Mouse (Mus musculus) heart, postnatal 14 days (tissue): ENCODE results near the gene D430042O09Rik. TPM values are rescaled to one million over a fixed set of nuclear protein-coding genes. Genes with fewer than 3 reads are reported as not detected.

ENCODE experiments used
- DNase-seq, 2 experiments: peaks; one replicate each; pipeline ENCODE4 v3.0.0; 2021 to 2022
- intact Hi-C: fragments of 180-260 bp; cut with DNase I; formaldehyde crosslinking; loops from one replicate; pipeline ENCODE4 v1.15.1; 2025
- total RNA-seq, 2 experiments: library from RNA; stranded (reverse); gene quantifications; 2 replicates each; pipeline ENCODE4 v1.2.3; 2021

D430042O09Rik gene
- total RNA-seq, 2 experiments from 2014 or later, result 11.7 to 15.2 TPM

GRCm38 (mm10) chr7:125864026-125864425 is 156.3 kb downstream of the D430042O09Rik start:
- no peak for DNase-seq

GRCm38 (mm10) chr7:125865234-125865633 is 157.5 kb downstream of the D430042O09Rik start:
- intact Hi-C loops, result no loop called here
- no peak for DNase-seq

More at GRCm38 (mm10) chr7:125864026-125864425, 156.3 kb downstream of the D430042O09Rik start:
- intact Hi-C loops, result no loop called here

GRCm38 (mm10) chr7:125868570-125868969 is 160.9 kb downstream of the D430042O09Rik start:
- intact Hi-C loops, result no loop called here
- DNase-seq, result peak in 1 of 2 experiments; percentile 30

GRCm38 (mm10) chr7:125871404-125872201 is 163.9 kb downstream of the D430042O09Rik start:
- intact Hi-C loops, result no loop called here
- no peak for DNase-seq

GRCm38 (mm10) chr7:125872202-125872580 is 164.5 kb downstream of the D430042O09Rik start:
- intact Hi-C loops, result no loop called here
- no peak for DNase-seq

- intact Hi-C loops, result no loop called here
- no peak for DNase-seq
Measured at GRCm38 (mm10) chr7:125872874-125873273, 165.2 kb downstream of the D430042O09Rik start.

GRCm38 (mm10) chr7:125873971-125874495 is 166.3 kb downstream of the D430042O09Rik start:
- no peak for DNase-seq
- intact Hi-C loops, result no loop called here

- intact Hi-C loops, result no loop called here
- peak in 1 of 2 experiments; percentile 51 for DNase-seq
Measured at GRCm38 (mm10) chr7:125878040-125878439, 170.4 kb downstream of the D430042O09Rik start.

GRCm38 (mm10) chr7:125883232-125883631 is 175.5 kb downstream of the D430042O09Rik start:
- no peak for DNase-seq
- intact Hi-C loops, result no loop called here

- intact Hi-C loops, result no loop called here
- no peak for DNase-seq
Measured at GRCm38 (mm10) chr7:125886116-125886680, 178.5 kb downstream of the D430042O09Rik start.

GRCm38 (mm10) chr7:125887124-125887523 is 179.4 kb downstream of the D430042O09Rik start:
- intact Hi-C loops, result no loop called here
- peak in 1 of 2 experiments; percentile 28 for DNase-seq

- intact Hi-C loops, result no loop called here
- DNase-seq, result no peak
Measured at GRCm38 (mm10) chr7:125887761-125888160, 180.1 kb downstream of the D430042O09Rik start.

- peak; percentile 38 to 45 for DNase-seq
- intact Hi-C loops, result no loop called here
Measured at GRCm38 (mm10) chr7:125888373-125888772, 180.7 kb downstream of the D430042O09Rik start.

- DNase-seq, result no peak
- intact Hi-C loops, result no loop called here
Measured at GRCm38 (mm10) chr7:125893621-125894020, 185.9 kb downstream of the D430042O09Rik start.

- intact Hi-C loops, result no loop called here
- DNase-seq, result no peak
Measured at GRCm38 (mm10) chr7:125897059-125897458, 189.4 kb downstream of the D430042O09Rik start.

- intact Hi-C loops, result no loop called here
- DNase-seq, result peak; percentile 51 to 53
Measured at GRCm38 (mm10) chr7:125899036-125899435, 191.3 kb downstream of the D430042O09Rik start.

- DNase-seq, result no peak
- intact Hi-C loops, result no loop called here
Measured at GRCm38 (mm10) chr7:125899916-125900315, 192.2 kb downstream of the D430042O09Rik start.

- DNase-seq, result no peak
Measured at GRCm38 (mm10) chr7:125900386-125901161, 192.9 kb downstream of the D430042O09Rik start.

GRCm38 (mm10) chr7:125920801-125921200 is 213.1 kb downstream of the D430042O09Rik start:
- DNase-seq, result no peak
- intact Hi-C loops, result no loop called here

More at GRCm38 (mm10) chr7:125900386-125901161, 192.9 kb downstream of the D430042O09Rik start:
- intact Hi-C loops, result no loop called here

GRCm38 (mm10) chr7:125924044-125924443 is 216.4 kb downstream of the D430042O09Rik start:
- intact Hi-C loops, result no loop called here

More at GRCm38 (mm10) chr7:125924044-125924443, 216.4 kb downstream of the D430042O09Rik start:
- DNase-seq, result peak; percentile 20 to 39
